Comparison of ENCODE assay signal across 8 mouse cellular contexts in the genomic region with DNA sequence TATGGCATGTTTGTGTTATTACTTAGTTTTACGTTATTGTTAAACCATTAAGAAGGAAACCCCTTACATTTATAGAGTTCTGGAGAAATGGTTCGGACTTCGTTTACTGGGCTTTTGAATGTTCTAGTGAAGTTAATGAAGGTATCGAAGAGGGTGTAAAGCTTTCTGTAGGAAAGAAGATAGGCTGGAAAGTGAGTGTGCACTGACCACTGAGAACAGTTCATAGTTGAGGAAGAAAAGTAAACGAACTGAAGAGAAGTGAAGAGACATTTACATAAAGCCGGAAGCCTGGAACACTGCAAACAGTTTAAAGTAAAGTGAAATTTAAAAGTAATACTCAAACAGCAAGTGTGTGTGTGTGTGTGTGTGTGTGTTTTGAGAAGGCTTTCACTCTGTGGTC. TPM values are rescaled to one million over a fixed set of nuclear protein-coding genes. Genes with fewer than 3 reads are reported as not detected.
DNase-seq lines count a peak whose midpoint lies in the region; ATAC-seq and TF ChIP-seq lines count a peak whose summit lies in the region.

No protein-coding gene starts in this region.

- H3K36me3 ChIP-seq in hindbrain, embryonic 13.5 days: no peaks in the 10 kb centered on the region
- H3K36me3 ChIP-seq in hindbrain, embryonic 11.5 days (ENCODE audit: control insufficient read depth, insufficient read depth, low read length): no peaks in the 10 kb centered on the region
- H3K36me3 ChIP-seq in C2C12 (ENCODE audit: control insufficient read depth, insufficient read depth): no peaks in the 10 kb centered on the region
- H3K36me3 ChIP-seq in liver, embryonic 16.5 days (ENCODE audit: control insufficient read depth, insufficient read depth): no peaks in the 10 kb centered on the region

- TF ChIP-seq CTCF in C2C12 (IDR thresholded peaks at IDR 0.05; ENCODE audit: control insufficient read depth, insufficient read depth, insufficient read length): no peak
- no peak for TF ChIP-seq CTCF in bone marrow macrophage, adult 2 months (IDR thresholded peaks at IDR 0.05; ENCODE audit: low read depth, low read length)

- H3K4me1 ChIP-seq in hindbrain, embryonic 13.5 days (replicated peaks): peaks cover 4% of the 10 kb centered on the region
- H3K4me1 ChIP-seq in hindbrain, embryonic 11.5 days (replicated peaks; ENCODE audit: control insufficient read depth, insufficient read depth, low read length): no peaks in the 10 kb centered on the region
- peaks cover 14% of the 10 kb centered on the region for H3K4me1 ChIP-seq in bone marrow macrophage, adult 2 months (ENCODE audit: control insufficient read depth, insufficient read depth, low read length)
- H3K4me1 ChIP-seq in liver, embryonic 16.5 days (ENCODE audit: control insufficient read depth, low read depth, low read length): peaks cover 35% of the 10 kb centered on the region

- no peak for TF ChIP-seq POLR2A in bone marrow macrophage, adult 2 months (IDR thresholded peaks at IDR 0.05; ENCODE audit: borderline replicate concordance, low read depth, low read length)

- peaks cover 60% of the 10 kb centered on the region for H3K79me3 ChIP-seq in C2C12 (ENCODE audit: low read depth)

- no peak overlapping the region for H3ac ChIP-seq in C2C12 (ENCODE audit: control insufficient read depth, insufficient read length, low read depth)

- ATAC-seq in hindbrain, embryonic 13.5 days (ENCODE audit: low FRiP score): no peak
- ATAC-seq in hindbrain, embryonic 11.5 days (ENCODE audit: low FRiP score): no peak
- ATAC-seq in liver, embryonic 16.5 days (ENCODE audit: low read depth): no peak

- no peak for DNase-seq in hindbrain, embryonic 11.5 days (ENCODE audit: low spot score)
- DNase-seq in cerebellum, adult 11-12 months: no peak
- no peak for DNase-seq in urinary bladder, postnatal 10 days (ENCODE audit: low spot score)
- DNase-seq in frontal cortex, adult 2 months (ENCODE audit: extremely low spot score in 1 of 2, low spot score in 1 of 2): no peak

- H3K79me2 ChIP-seq in C2C12 (ENCODE audit: control insufficient read depth, insufficient read depth): peaks cover 70% of the 10 kb centered on the region

- H3K27ac ChIP-seq in hindbrain, embryonic 13.5 days: no peak overlapping the region
- no peak overlapping the region for H3K27ac ChIP-seq in hindbrain, embryonic 11.5 days (ENCODE audit: low read depth, low read length)
- no peak overlapping the region for H3K27ac ChIP-seq in bone marrow macrophage, adult 2 months (ENCODE audit: insufficient read depth, low read depth, low read length)
- peak overlapping the region; percentile 47 for H3K27ac ChIP-seq in liver, embryonic 16.5 days (ENCODE audit: low read length)

- peak overlapping the region; percentile 22 for H3K4me2 ChIP-seq in hindbrain, embryonic 13.5 days
- no peak overlapping the region for H3K4me2 ChIP-seq in hindbrain, embryonic 11.5 days (replicated peaks; ENCODE audit: low read depth, low read length)
- peak overlapping the region; percentile 67 for H3K4me2 ChIP-seq in liver, embryonic 16.5 days (ENCODE audit: low read depth, low read length)

- H3K27me3 ChIP-seq in hindbrain, embryonic 13.5 days: no peaks in the 10 kb centered on the region
- no peaks in the 10 kb centered on the region for H3K27me3 ChIP-seq in hindbrain, embryonic 11.5 days (ENCODE audit: control insufficient read depth, insufficient read depth, low read length)
- no peaks in the 10 kb centered on the region for H3K27me3 ChIP-seq in C2C12 (ENCODE audit: control insufficient read depth, insufficient read depth, insufficient read length)
- H3K27me3 ChIP-seq in liver, embryonic 16.5 days (ENCODE audit: control insufficient read depth, insufficient read depth, low read depth, low read length): no peaks in the 10 kb centered on the region

- H3K9ac ChIP-seq in hindbrain, embryonic 13.5 days: no peak overlapping the region
- no peak overlapping the region for H3K9ac ChIP-seq in hindbrain, embryonic 11.5 days (ENCODE audit: low read depth, low read length)
- peak overlapping the region; percentile 37 for H3K9ac ChIP-seq in liver, embryonic 16.5 days (ENCODE audit: low read depth, low read length)

- H3K4me3 ChIP-seq in hindbrain, embryonic 13.5 days: no peak overlapping the region
- H3K4me3 ChIP-seq in hindbrain, embryonic 11.5 days (ENCODE audit: low read depth, low read length): no peak overlapping the region
- H3K4me3 ChIP-seq in C2C12 (ENCODE audit: insufficient read depth, poor library complexity, severe bottlenecking): peak overlapping the region; percentile 59
- peak overlapping the region; percentile 12 for H3K4me3 ChIP-seq in bone marrow macrophage, adult 2 months (ENCODE audit: insufficient read depth, low read length)
- H3K4me3 ChIP-seq in liver, embryonic 16.5 days (ENCODE audit: low read depth, low read length): peak overlapping the region; percentile 51

- no peaks in the 10 kb centered on the region for H3K9me3 ChIP-seq in hindbrain, embryonic 13.5 days
- no peaks in the 10 kb centered on the region for H3K9me3 ChIP-seq in hindbrain, embryonic 11.5 days (ENCODE audit: control insufficient read depth, low read length)
- H3K9me3 ChIP-seq in liver, embryonic 16.5 days (replicated peaks; ENCODE audit: control insufficient read depth, low read length): no peaks in the 10 kb centered on the region

- WGBS in hindbrain, embryonic 13.5 days: 84% methylated on average over 6 of the region's 6 CpGs
- 86% methylated on average over 6 of the region's 6 CpGs for WGBS in hindbrain, embryonic 11.5 days
- WGBS in liver, embryonic 16.5 days (ENCODE audit: insufficient replicate concordance): 31% methylated on average over 6 of the region's 6 CpGs

TF ChIP-seq in C2C12, 6 proteins besides CTCF, POLR2A, EP300 and RAD21:
- TF ChIP-seq CEBPB (IDR thresholded peaks at IDR 0.05; ENCODE audit: low read depth) (no peak), MYOD1 (IDR thresholded peaks at IDR 0.05; ENCODE audit: control insufficient read depth, insufficient read length, low read depth) (no peak), USF1 (IDR thresholded peaks at IDR 0.05; ENCODE audit: low read depth) (no peak), MYOG (IDR thresholded peaks at IDR 0.05; ENCODE audit: control insufficient read depth, extremely low read depth, insufficient read length) (no peak), MAX (IDR thresholded peaks at IDR 0.05) (no peak), FOSL1 (IDR thresholded peaks at IDR 0.05; ENCODE audit: insufficient read depth, low read length, poor library complexity, severe bottlenecking) (no peak)
TF ChIP-seq in C2C12: peak in this region for 0.

RNA-seq across cellular contexts. Expression of a gene that starts 2.1 kb away (rescaled TPM):
- polyA plus RNA-seq in hindbrain, embryonic 13.5 days (2015; fragmentation: Nextera tagmentation; extraction: Ambion mirVana): 9.7 and 10.4 TPM in 2 replicates
- 9.2 and 9.6 TPM in 2 replicates for polyA plus RNA-seq in hindbrain, embryonic 11.5 days (2014; fragmentation: Nextera tagmentation; extraction: Ambion mirVana)
- 4.9 TPM for polyA plus RNA-seq in C2C12 (2012; fragmentation: generic; extraction: Trizol)
- 30.1 and 32.5 TPM in 2 replicates for polyA plus RNA-seq in bone marrow macrophage, adult 2 months (2012; ENCODE audit: insufficient read depth, insufficient read length, missing spikeins)
- polyA plus RNA-seq in liver, embryonic 16.5 days (2015; fragmentation: Nextera tagmentation; extraction: Ambion mirVana): 11.0 and 11.8 TPM in 2 replicates
- 7.9 and 9.2 TPM in 2 replicates for polyA plus RNA-seq in frontal cortex, adult 2 months (2012; rRNA removed)

Comparison
In these comparisons a context has a peak if more than half of its experiments do, and no peak if none do; other contexts are left out.
1. H3K4me3 ChIP-seq: peak in C2C12 (single experiment), bone marrow macrophage, adult 2 months (single experiment) and liver, embryonic 16.5 days (single experiment); none in hindbrain, embryonic 13.5 days (single experiment) and hindbrain, embryonic 11.5 days (single experiment).